Mouse (Mus musculus) liver, adult 2 months (tissue): ENCODE measurements around the gene Zfp697. TPM values are rescaled to one million over a fixed set of nuclear protein-coding genes. Genes with fewer than 3 reads are reported as not detected.
A peak's percentile ranks its signal among the peaks of the same experiment; 100 is the strongest.

Experiments used
- DNase-seq: peaks from one replicate; pipeline ENCODE4 v3.0.0-alpha.2; 2011; ENCODE audit warnings: low read depth, low spot score; ENCODE audit errors: extremely low read depth
- H3K27ac ChIP-seq: fragments of 200-500 bp; replicated peaks from 2 replicates; pipeline ENCODE4 v1.5.1; 2012; ENCODE audit warnings: low read depth, mild to moderate bottlenecking, control low read depth, inconsistent platforms, low read length; ENCODE audit not compliant: insufficient read depth
- H3K27me3 ChIP-seq: fragments of 200-500 bp; 2 replicates; pipeline ENCODE4 v1.6.1; 2012; ENCODE audit warnings: mild to moderate bottlenecking, moderate library complexity, low read length, inconsistent platforms; ENCODE audit not compliant: control insufficient read depth, insufficient read depth
- H3K36me3 ChIP-seq: fragments of 200-500 bp; 2 replicates; pipeline ENCODE4 v1.6.1; 2012; ENCODE audit warnings: low read length, inconsistent platforms; ENCODE audit not compliant: control insufficient read depth, insufficient read depth
- H3K4me1 ChIP-seq: fragments of 200-500 bp; 2 replicates; pipeline ENCODE4 v1.6.1; 2011; ENCODE audit warnings: low read length; ENCODE audit not compliant: control insufficient read depth, insufficient read depth
- H3K4me3 ChIP-seq: fragments of 200-500 bp; 2 replicates; pipeline ENCODE4 v1.5.1; 2011; ENCODE audit warnings: low read depth, mild to moderate bottlenecking, control low read depth, low read length, moderate library complexity; ENCODE audit not compliant: insufficient read depth
- H3K79me2 ChIP-seq: fragments of 200-500 bp; 2 replicates; pipeline ENCODE4 v1.6.1; 2012; ENCODE audit warnings: inconsistent platforms, mild to moderate bottlenecking, low read length, moderate library complexity; ENCODE audit not compliant: control insufficient read depth, insufficient read depth
- H3K9ac ChIP-seq: fragments of 200-500 bp; 2 replicates; pipeline ENCODE4 v1.6.1; 2012; ENCODE audit warnings: low read depth, mild to moderate bottlenecking, control low read depth, inconsistent platforms, low read length
- CTCF ChIP-seq: fragments of 200-500 bp; IDR thresholded peaks from 2 replicates; pipeline ENCODE4 v1.5.1; 2011; ENCODE audit warnings: low read depth, low read length, control low read depth
- POLR2A ChIP-seq: fragments of 200-500 bp; IDR thresholded peaks from 2 replicates; pipeline ENCODE4 v1.6.1; 2011; ENCODE audit warnings: low read length, control low read depth; ENCODE audit not compliant: insufficient read depth; ENCODE audit errors: extremely low read depth
- WGBS: fragments of 180-500 bp; shearing (Covaris S2); methylation state at CpG from one replicate; pipeline ENCODE4 v1.1.7; 2018; 5-methylcytosine and 5-hydroxymethylcytosine counted together
- polyA plus RNA-seq: library from polyadenylated mRNA; depleted of rRNA; stranded (reverse); fragments of >200 nt; gene quantifications from 2 replicates; pipeline ENCODE4 v1.2.3, GENCODE M21; 2012
- total RNA-seq: library from RNA; depleted of rRNA; stranded (reverse); fragments of >200 nt; gene quantifications from 2 replicates; pipeline ENCODE4 v1.2.3, GENCODE M21; 2014

The Zfp697 gene
- total and polyA plus RNA-seq, 2 experiments: 1.2 to 1.3 TPM

DNA sequence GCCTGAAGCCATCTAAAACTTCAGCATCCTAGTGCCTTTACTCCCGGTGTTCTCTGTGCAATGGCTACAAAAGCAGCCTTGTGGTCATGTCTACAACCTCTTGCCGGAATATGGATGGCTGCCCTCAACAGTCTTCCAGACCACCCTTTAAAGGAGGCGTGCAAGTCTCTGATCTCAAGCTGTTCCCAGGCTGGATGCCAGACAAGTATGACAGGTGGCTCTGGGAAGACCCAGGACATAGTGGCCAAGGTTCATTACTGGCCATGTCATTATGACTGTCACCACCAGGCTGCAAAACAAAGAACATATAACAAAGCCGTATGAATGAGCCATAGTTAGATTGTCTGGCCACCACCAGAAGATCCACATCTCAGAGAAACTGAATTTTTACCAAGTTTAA is 4.0 kb upstream of the Zfp697 start:
- TF ChIP-seq POLR2A (no peak), CTCF (no peak)
- Histone ChIP-seq H3K27ac (no peak overlapping the region), H3K79me2 (no peaks in the 10 kb centered on the region), H3K36me3 (no peaks in the 10 kb centered on the region), H3K9ac (no peak overlapping the region), H3K4me1 (peaks cover 9% of the 10 kb centered on the region), H3K4me3 (no peak overlapping the region), H3K27me3 (no peaks in the 10 kb centered on the region)
- 95% methylated on average over 4 of the region's 4 CpGs for WGBS
- DNase-seq: no peak

DNA sequence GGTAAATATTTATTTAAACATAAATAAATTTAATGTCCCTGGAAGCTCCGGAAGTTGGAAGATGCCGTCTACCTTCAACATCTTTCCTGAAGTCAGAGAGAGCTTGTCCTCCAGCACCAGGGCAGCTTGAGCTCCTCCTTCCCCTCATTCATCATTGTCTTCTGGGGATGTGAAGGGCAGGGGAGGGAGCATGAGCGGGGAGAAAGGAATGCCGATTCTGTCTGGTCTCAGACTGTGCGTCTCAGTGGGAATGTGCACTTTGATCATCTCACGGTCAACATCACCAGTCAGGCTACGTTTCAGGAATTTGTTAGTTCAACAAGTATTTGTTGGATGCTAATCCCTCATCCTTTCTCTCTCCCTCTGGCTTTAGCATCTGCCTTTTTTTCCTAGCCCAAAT is 3.0 kb upstream of the Zfp697 start:
- no peak overlapping the region for H3K9ac ChIP-seq
- no peaks in the 10 kb centered on the region for H3K79me2 ChIP-seq
- 19% methylated on average over 7 of the region's 7 CpGs for WGBS
- no peaks in the 10 kb centered on the region for H3K36me3 ChIP-seq
- H3K4me1 ChIP-seq: peaks cover 9% of the 10 kb centered on the region
- no peak overlapping the region for H3K4me3 ChIP-seq
- no peak overlapping the region for H3K27ac ChIP-seq
- H3K27me3 ChIP-seq: no peaks in the 10 kb centered on the region
- no peak for DNase-seq
- no peak for TF ChIP-seq CTCF
- TF ChIP-seq POLR2A: no peak

DNA sequence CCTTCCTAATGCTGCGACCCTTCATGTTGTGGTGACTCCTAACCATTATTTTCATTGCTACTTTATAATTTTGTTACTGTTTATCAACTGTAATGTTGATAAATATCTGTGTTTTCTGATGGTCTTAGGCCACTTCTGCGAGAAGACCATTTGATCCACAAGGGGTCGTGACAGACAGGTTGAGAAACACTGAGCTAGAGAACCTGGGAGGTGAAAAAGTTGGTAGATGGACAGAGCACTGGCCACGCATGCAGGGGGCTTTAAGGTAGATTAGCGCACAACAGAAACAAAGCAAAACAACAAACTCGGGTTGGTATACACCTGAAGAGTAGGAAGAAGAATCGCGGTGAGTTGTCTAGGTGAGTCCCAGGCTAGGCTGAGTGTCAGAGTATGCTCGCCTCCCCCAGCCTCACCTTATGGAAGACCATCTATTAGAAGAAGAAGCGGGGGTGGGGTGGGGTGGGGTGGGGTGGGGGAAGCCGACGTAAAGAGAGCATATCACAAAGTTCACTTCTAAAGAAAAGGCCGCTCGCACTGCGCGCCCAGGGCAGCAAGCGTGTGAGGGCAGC is 500 bp upstream of the Zfp697 start:
- no peaks in the 10 kb centered on the region for H3K27me3 ChIP-seq
- peak; percentile 28; the same call in 1 of the 2 replicates for TF ChIP-seq CTCF
- TF ChIP-seq POLR2A: no peak
- 0 out of 2 replicates have a peak overlapping the region, but pooled peaks have one; percentile 35 for H3K27ac ChIP-seq
- no peaks in the 10 kb centered on the region for H3K36me3 ChIP-seq
- peak; percentile 37 for DNase-seq
- 7% methylated on average over 17 of the region's 17 CpGs for WGBS
- H3K79me2 ChIP-seq: peaks cover 3% of the 10 kb centered on the region; the same call in 1 of the 2 replicates
- peak overlapping the region; percentile 87 for H3K9ac ChIP-seq
- H3K4me3 ChIP-seq: peak overlapping the region; percentile 88
- H3K4me1 ChIP-seq: peaks cover 13% of the 10 kb centered on the region

DNA sequence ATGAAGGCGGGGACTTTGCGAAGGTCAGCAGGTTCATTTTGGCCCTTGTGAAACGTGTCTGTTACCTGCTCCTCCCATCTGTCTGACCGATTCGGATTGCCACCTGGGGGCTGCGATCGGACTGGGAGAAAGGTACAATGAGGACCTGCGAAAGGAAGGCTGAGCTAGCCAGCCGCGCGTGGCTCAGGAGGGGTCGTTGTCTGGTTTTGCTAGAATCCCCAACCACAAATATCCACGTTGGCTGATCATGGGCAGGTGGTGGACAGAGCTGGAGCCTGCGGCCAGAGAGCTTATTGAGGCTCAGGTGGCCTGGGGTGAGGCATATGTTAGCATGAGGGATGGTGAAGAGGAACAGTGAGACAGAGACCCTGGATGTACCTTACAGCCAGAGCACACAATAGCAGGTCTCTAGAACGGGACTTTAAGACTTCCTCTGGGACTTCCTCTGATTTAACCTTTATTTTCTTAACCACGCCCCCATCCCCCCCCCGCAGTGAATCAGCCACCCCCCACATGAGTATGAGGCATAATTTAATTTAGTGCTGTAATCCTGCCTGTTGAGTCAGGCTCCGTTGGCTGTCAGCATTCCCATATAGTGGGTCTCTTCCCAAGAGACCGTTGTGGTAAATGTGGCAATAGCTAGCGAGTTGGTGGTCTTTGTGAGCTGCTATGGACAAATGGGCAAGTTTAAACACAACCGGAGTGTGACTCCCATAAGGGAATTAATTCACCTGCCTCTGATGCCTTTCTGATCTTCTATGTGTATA is 946 bp downstream of the Zfp697 start:
- no peaks in the 10 kb centered on the region for H3K36me3 ChIP-seq
- H3K4me1 ChIP-seq: peaks cover 13% of the 10 kb centered on the region
- no peak for TF ChIP-seq CTCF
- no peak for TF ChIP-seq POLR2A
- H3K27ac ChIP-seq: no peak overlapping the region
- peak overlapping the region; percentile 88 for H3K4me3 ChIP-seq
- H3K9ac ChIP-seq: peak overlapping the region; percentile 75
- peaks cover 11% of the 10 kb centered on the region for H3K79me2 ChIP-seq
- WGBS: 15% methylated on average over 21 of the region's 21 CpGs
- no peaks in the 10 kb centered on the region for H3K27me3 ChIP-seq
- DNase-seq: no peak

DNA sequence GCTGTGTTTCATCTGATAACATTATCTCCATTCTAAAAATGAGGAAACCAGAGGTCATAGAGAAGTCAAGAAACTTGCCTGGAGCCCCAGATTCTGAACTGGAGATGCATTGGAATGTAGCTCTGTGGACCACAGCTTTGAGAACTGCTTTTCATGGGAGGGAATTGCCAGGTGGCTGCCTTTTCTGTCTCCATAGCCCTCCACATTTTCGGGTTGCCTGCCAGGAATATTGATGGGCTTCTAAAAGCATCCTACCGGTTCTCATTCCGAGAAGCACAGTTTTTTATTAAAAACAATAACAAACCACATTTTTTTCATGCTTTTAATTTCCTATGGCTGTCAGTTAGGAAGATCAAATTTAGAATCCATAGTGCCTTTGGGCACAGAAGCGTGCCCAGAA is 4.8 kb downstream of the Zfp697 start:
- no peak for TF ChIP-seq CTCF
- no peak for TF ChIP-seq POLR2A
- peaks cover 14% of the 10 kb centered on the region for H3K79me2 ChIP-seq
- 74% methylated on average over 4 of the region's 4 CpGs for whole genome bisulfite sequencing
- no peaks in the 10 kb centered on the region for H3K27me3 ChIP-seq
- H3K4me1 ChIP-seq: peaks cover 11% of the 10 kb centered on the region
- no peak overlapping the region for H3K9ac ChIP-seq
- H3K27ac ChIP-seq: no peak overlapping the region
- no peaks in the 10 kb centered on the region for H3K36me3 ChIP-seq
- DNase-seq: no peak
- H3K4me3 ChIP-seq: no peak overlapping the region

DNA sequence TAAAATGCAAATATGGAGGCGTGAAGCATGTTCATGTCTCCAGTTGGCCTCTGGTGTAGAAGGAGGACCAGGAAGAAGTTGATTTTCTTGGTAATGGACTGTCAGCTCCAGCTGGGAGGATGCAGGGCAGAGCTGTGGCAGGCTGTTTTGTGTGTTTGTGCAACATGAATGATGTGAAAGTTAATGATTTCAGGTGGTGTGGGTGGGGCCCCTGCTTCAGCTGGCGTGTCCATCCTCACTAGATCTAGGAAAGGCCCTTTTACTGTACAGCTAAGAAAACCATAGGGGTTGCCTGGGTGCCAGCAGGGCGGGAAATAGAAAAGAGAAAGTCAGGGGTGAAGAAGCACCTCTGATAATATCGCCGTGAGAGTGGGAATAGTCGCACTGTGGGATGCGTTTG is 5.5 kb downstream of the Zfp697 start:
- Histone ChIP-seq H3K36me3 (no peaks in the 10 kb centered on the region), H3K27ac (no peak overlapping the region), H3K4me3 (no peak overlapping the region), H3K79me2 (peaks cover 14% of the 10 kb centered on the region), H3K27me3 (no peaks in the 10 kb centered on the region), H3K9ac (no peak overlapping the region), H3K4me1 (peaks cover 9% of the 10 kb centered on the region)
- TF ChIP-seq CTCF: no peak
- TF ChIP-seq POLR2A: no peak
- WGBS: 91% methylated on average over 7 of the region's 7 CpGs
- no peak for DNase-seq
